Mouse (Mus musculus) hindbrain, embryonic 12.5 days (tissue): ENCODE results near the gene Poc1a. TPM values are rescaled to one million over a fixed set of nuclear protein-coding genes. Genes with fewer than 3 reads are reported as not detected.

Experiments used
- ATAC-seq: fragments of 200-750 bp; cut with Nextera tagmentation; 2 replicates; pipeline ENCODE4 v1.8.0; 2017; ENCODE audit warnings: moderate TSS enrichment; ENCODE audit not compliant: low FRiP score
- H3K27ac ChIP-seq: fragments of 300-500 bp; sonication (generic); 2 replicates; pipeline ENCODE4 v1.5.1; 2016; ENCODE audit warnings: mild to moderate bottlenecking
- H3K27me3 ChIP-seq: fragments of 300-500 bp; sonication (generic); 2 replicates; pipeline ENCODE4 v1.6.1; 2016; ENCODE audit warnings: mild to moderate bottlenecking
- H3K36me3 ChIP-seq: fragments of 300-500 bp; sonication (generic); 2 replicates; pipeline ENCODE4 v1.6.1; 2016; ENCODE audit warnings: mild to moderate bottlenecking
- H3K4me1 ChIP-seq: fragments of 300-500 bp; sonication (generic); 2 replicates; pipeline ENCODE4 v1.6.1; 2016
- H3K4me2 ChIP-seq: fragments of 300-500 bp; sonication (generic); replicated peaks from 2 replicates; pipeline ENCODE4 v1.6.1; 2016; ENCODE audit warnings: mild to moderate bottlenecking
- H3K4me3 ChIP-seq: fragments of 300-500 bp; sonication (generic); 2 replicates; pipeline ENCODE4 v1.5.1; 2016; ENCODE audit warnings: mild to moderate bottlenecking
- H3K9ac ChIP-seq: fragments of 300-500 bp; sonication (generic); 2 replicates; pipeline ENCODE4 v1.6.1; 2016; ENCODE audit warnings: mild to moderate bottlenecking, moderate library complexity
- H3K9me3 ChIP-seq: fragments of 300-500 bp; sonication (generic); replicated peaks from 2 replicates; pipeline ENCODE4 v1.6.1; 2016; ENCODE audit warnings: mild to moderate bottlenecking
- WGBS: fragments of 180-500 bp; shearing (Covaris S2); methylation state at CpG from one replicate; pipeline ENCODE4 v1.1.7; 2016; 5-methylcytosine and 5-hydroxymethylcytosine counted together
- polyA plus RNA-seq: library from polyadenylated mRNA; unstranded; fragments of >200 nt; fragmentation: Nextera tagmentation; extraction: Ambion mirVana; gene quantifications from 2 replicates; pipeline ENCODE4 v1.2.1, GENCODE M21; 2016

Gene Poc1a
- polyA plus RNA-seq, 1 experiment from 2014 or later: 16.4 TPM

DNA sequence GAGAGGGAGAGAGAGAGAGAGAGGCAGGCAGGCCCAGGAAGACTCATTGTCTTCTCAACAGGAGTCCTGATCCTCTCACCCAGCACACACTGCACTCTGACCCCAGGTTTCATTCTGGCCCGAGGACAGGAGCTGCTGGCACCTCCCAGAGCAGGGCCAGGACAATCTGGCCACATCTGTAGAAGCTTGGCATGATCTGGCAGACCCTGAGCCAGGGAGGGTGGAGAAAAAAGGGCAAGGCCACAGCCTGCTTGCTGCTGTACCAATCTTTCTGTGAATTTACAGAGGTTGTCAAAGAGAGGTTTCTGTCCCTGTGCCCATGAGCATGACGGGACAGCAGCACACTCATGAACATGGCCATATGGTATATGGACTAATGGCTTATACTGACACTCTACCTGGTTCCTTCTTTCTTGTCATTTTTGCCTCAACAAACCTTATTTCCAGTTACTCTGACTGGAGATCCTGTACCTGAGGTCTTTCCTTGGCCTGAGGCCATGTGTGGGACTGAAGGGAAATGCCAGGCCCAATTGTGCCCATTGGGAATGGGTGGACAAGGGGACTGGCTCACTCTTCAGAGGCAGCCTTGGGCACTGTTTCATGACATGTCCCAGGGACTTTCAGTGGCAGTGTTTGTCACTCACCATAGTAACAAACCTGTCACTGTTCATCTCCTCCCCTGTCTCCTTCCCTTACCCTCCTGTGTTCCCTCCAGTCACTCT is 13.8 kb upstream of the Poc1a start:
- H3K4me1 ChIP-seq: peaks cover 26% of the 10 kb centered on the region
- no peaks in the 10 kb centered on the region for H3K27me3 ChIP-seq
- H3K4me2 ChIP-seq: no peak overlapping the region
- H3K36me3 ChIP-seq: no peaks in the 10 kb centered on the region
- no peak for ATAC-seq
- no peaks in the 10 kb centered on the region for H3K9me3 ChIP-seq
- H3K9ac ChIP-seq: no peak overlapping the region
- H3K27ac ChIP-seq: no peak overlapping the region
- 65% methylated on average over 2 of the region's 2 CpGs for whole genome bisulfite sequencing
- H3K4me3 ChIP-seq: no peak overlapping the region

GRCm38 (mm10) chr9:106268421-106268820 is 12.4 kb upstream of the Poc1a start:
- Histone ChIP-seq H3K4me2 (no peak overlapping the region), H3K27ac (no peak overlapping the region), H3K27me3 (no peaks in the 10 kb centered on the region), H3K9ac (no peak overlapping the region), H3K9me3 (no peaks in the 10 kb centered on the region), H3K4me1 (peaks cover 26% of the 10 kb centered on the region), H3K4me3 (no peak overlapping the region), H3K36me3 (no peaks in the 10 kb centered on the region)
- peak; percentile 46; the same call in 1 of the 2 replicates for ATAC-seq
- 44% methylated on average over 4 of the region's 4 CpGs for WGBS

- Histone ChIP-seq H3K27me3 (no peaks in the 10 kb centered on the region), H3K9ac (no peak overlapping the region), H3K9me3 (no peaks in the 10 kb centered on the region), H3K4me2 (no peak overlapping the region), H3K27ac (no peak overlapping the region), H3K4me3 (no peak overlapping the region), H3K4me1 (peaks cover 26% of the 10 kb centered on the region), H3K36me3 (no peaks in the 10 kb centered on the region)
- 61% methylated on average over 9 of the region's 9 CpGs for WGBS
- ATAC-seq: peak; percentile 59; the same call in 1 of the 2 replicates
Observed at GRCm38 (mm10) chr9:106269076-106269788, 11.6 kb upstream of the Poc1a start.

GRCm38 (mm10) chr9:106269879-106270278 is 11.0 kb upstream of the Poc1a start:
- Histone ChIP-seq H3K27me3 (no peaks in the 10 kb centered on the region), H3K36me3 (no peaks in the 10 kb centered on the region), H3K4me2 (no peak overlapping the region), H3K4me1 (peaks cover 26% of the 10 kb centered on the region), H3K9ac (no peak overlapping the region), H3K27ac (peak overlapping the region; percentile 52; the same call in 1 of the 2 replicates), H3K9me3 (no peaks in the 10 kb centered on the region), H3K4me3 (no peak overlapping the region)
- peak; percentile 59; the same call in 1 of the 2 replicates for ATAC-seq
- 11% methylated on average over 2 of the region's 2 CpGs for WGBS

DNA sequence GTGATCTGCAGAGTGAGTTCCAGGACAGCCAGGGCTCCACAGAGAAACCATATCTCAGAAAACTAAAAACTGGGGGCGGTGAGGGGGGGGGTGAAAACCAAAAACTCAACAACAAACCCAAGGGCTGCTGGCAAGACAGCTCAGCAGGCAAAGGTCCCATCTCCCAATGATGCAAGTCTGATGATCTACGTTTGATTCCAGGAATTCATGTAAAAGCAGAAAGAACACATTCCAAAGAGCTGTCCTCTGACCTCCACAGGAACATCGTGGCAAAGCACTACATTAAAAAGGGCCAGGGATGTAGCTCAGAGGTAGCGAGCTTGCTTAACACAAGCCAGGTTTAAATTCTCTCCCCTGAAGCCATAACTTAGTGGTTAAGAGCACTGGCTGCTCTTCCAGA is 10.2 kb upstream of the Poc1a start:
- H3K36me3 ChIP-seq: no peaks in the 10 kb centered on the region
- H3K27me3 ChIP-seq: no peaks in the 10 kb centered on the region
- H3K9ac ChIP-seq: no peak overlapping the region
- no peak for ATAC-seq
- no peak overlapping the region for H3K27ac ChIP-seq
- H3K4me3 ChIP-seq: no peak overlapping the region
- H3K9me3 ChIP-seq: no peaks in the 10 kb centered on the region
- H3K4me2 ChIP-seq: no peak overlapping the region
- WGBS: 77% methylated on average over 4 of the region's 4 CpGs
- H3K4me1 ChIP-seq: peaks cover 26% of the 10 kb centered on the region

GRCm38 (mm10) chr9:106272288-106272687 is 8.6 kb upstream of the Poc1a start:
- Histone ChIP-seq H3K4me2 (no peak overlapping the region), H3K9me3 (no peaks in the 10 kb centered on the region), H3K27me3 (no peaks in the 10 kb centered on the region), H3K4me1 (peaks cover 26% of the 10 kb centered on the region), H3K27ac (no peak overlapping the region), H3K4me3 (no peak overlapping the region), H3K36me3 (no peaks in the 10 kb centered on the region), H3K9ac (no peak overlapping the region)
- ATAC-seq: no peak
- 95% methylated on average over 1 of the region's 1 CpGs for WGBS

DNA sequence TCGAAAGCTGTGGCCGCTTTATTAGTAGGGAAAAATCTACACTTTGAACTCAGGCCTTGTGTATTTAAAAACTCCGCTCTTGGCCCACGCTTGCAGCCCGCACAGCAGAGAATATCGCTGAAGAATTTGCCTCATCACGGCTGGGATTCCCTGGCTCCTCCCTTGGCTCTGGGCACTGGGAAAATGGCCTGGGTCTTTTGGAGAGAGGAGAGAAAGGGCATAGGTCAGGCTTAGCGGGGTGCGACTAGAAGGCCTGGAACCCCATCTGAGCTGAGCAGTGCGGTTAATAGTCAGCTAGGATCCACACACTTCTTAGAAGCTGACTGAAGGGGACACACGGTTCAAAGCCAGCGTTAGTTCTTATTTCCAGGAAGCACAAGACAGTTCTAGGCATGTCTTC is 7.6 kb upstream of the Poc1a start:
- Histone ChIP-seq H3K4me1 (peaks cover 20% of the 10 kb centered on the region), H3K27ac (no peak overlapping the region), H3K4me2 (no peak overlapping the region), H3K9me3 (no peaks in the 10 kb centered on the region), H3K27me3 (no peaks in the 10 kb centered on the region), H3K9ac (no peak overlapping the region), H3K36me3 (no peaks in the 10 kb centered on the region), H3K4me3 (no peak overlapping the region)
- no peak for ATAC-seq
- WGBS: 82% methylated on average over 12 of the region's 12 CpGs

DNA sequence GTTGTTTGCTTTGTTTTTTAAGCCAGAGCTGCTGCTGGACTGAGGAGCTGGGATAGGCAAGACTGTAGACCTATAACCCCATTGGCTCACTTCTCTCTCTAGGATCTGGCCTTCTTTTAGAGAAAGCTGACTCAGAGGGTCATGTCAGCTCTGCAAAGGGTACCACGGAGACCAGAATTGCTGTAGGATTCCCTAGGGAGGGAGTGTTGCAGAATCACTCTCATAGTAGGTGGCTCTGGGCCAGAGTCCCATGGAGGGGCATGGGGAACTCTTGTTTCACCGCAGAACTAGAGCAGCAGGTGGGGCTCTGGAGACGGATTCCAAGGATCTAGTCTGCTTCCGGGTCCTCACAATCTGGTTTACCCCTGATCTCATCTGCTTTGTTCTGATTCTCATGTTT is 7.1 kb upstream of the Poc1a start:
- H3K4me2 ChIP-seq: no peak overlapping the region
- no peak overlapping the region for H3K27ac ChIP-seq
- H3K36me3 ChIP-seq: no peaks in the 10 kb centered on the region
- no peaks in the 10 kb centered on the region for H3K9me3 ChIP-seq
- no peak overlapping the region for H3K9ac ChIP-seq
- no peaks in the 10 kb centered on the region for H3K27me3 ChIP-seq
- WGBS: 61% methylated on average over 4 of the region's 4 CpGs
- peaks cover 15% of the 10 kb centered on the region for H3K4me1 ChIP-seq
- no peak for ATAC-seq
- no peak overlapping the region for H3K4me3 ChIP-seq

GRCm38 (mm10) chr9:106274652-106275180 is 6.1 kb upstream of the Poc1a start:
- H3K27me3 ChIP-seq: no peaks in the 10 kb centered on the region
- H3K9ac ChIP-seq: 0 out of 2 replicates have a peak overlapping the region, but pooled peaks have one; percentile 8
- no peaks in the 10 kb centered on the region for H3K9me3 ChIP-seq
- no peak overlapping the region for H3K27ac ChIP-seq
- H3K36me3 ChIP-seq: no peaks in the 10 kb centered on the region
- 90% methylated on average over 8 of the region's 8 CpGs for WGBS
- no peak overlapping the region for H3K4me2 ChIP-seq
- peaks cover 7% of the 10 kb centered on the region for H3K4me1 ChIP-seq
- ATAC-seq: no peak
- no peak overlapping the region for H3K4me3 ChIP-seq

- Histone ChIP-seq H3K9ac (no peak overlapping the region), H3K9me3 (no peaks in the 10 kb centered on the region), H3K4me2 (no peak overlapping the region), H3K27ac (no peak overlapping the region), H3K4me1 (peaks cover 5% of the 10 kb centered on the region), H3K36me3 (no peaks in the 10 kb centered on the region), H3K4me3 (no peak overlapping the region), H3K27me3 (no peaks in the 10 kb centered on the region)
- ATAC-seq: no peak
- 71% methylated on average over 1 of the region's 1 CpGs for WGBS
Observed at GRCm38 (mm10) chr9:106275806-106276205, 5.1 kb upstream of the Poc1a start.

- Histone ChIP-seq H3K9me3 (no peaks in the 10 kb centered on the region), H3K4me1 (peaks cover 14% of the 10 kb centered on the region), H3K9ac (peak overlapping the region; percentile 60), H3K4me3 (peak overlapping the region; percentile 49), H3K4me2 (peak overlapping the region; percentile 70), H3K27ac (peak overlapping the region; percentile 70), H3K27me3 (no peaks in the 10 kb centered on the region), H3K36me3 (0 out of 2 replicates have a peak, but pooled peaks cover 6% of the 10 kb centered on the region)
- ATAC-seq: peak; percentile 44
- under 1% methylated on average over 14 of the region's 14 CpGs for WGBS
Observed at GRCm38 (mm10) chr9:106280386-106280785, 475 bp upstream of the Poc1a start.

DNA sequence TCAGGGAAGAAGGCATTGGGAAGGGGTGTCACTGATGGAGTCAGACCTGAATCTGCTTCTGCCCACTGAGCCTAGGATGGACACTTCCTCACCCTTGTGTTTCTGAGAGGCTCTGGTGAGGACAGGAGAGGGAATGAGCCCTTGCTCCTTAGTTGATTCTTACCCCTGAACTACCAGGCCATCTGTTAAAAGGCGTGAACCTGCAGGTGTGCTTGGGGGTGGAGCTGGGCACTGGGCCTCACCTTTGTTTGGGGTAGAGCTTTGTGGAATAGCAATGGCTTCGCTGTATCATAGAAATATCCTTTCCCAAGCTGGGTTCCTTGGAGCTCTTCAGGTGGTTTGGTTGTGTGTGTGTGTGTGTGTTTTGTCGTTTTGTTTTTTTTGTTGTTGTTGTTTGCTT is 1.2 kb downstream of the Poc1a start:
- peak overlapping the region; percentile 70 for H3K4me2 ChIP-seq
- H3K36me3 ChIP-seq: 0 out of 2 replicates have a peak, but pooled peaks cover 10% of the 10 kb centered on the region
- no peaks in the 10 kb centered on the region for H3K27me3 ChIP-seq
- ATAC-seq: no peak
- H3K27ac ChIP-seq: no peak overlapping the region
- peaks cover 14% of the 10 kb centered on the region for H3K4me1 ChIP-seq
- WGBS: 79% methylated on average over 3 of the region's 3 CpGs
- H3K9ac ChIP-seq: 0 out of 2 replicates have a peak overlapping the region, but pooled peaks have one; percentile 57
- peak overlapping the region; percentile 49 for H3K4me3 ChIP-seq
- H3K9me3 ChIP-seq: no peaks in the 10 kb centered on the region
